Mouse (Mus musculus): Measurements from ENCODE around the gene Cenpx. TPM values are rescaled to one million over a fixed set of nuclear protein-coding genes. Genes with fewer than 3 reads are reported as not detected.
"Not testable (repeated sequence)": the region's sequence is repeated elsewhere in the genome, so short reads cannot be mapped to it uniquely, and the experiment has no call there.

Gene Cenpx
- polyA plus RNA-seq, 1 experiment = 157 TPM

- Histone ChIP-seq H3K4me3 (ENCODE audit: insufficient read depth, low read depth, low read length) (no peak overlapping the region), H3K4me1 (ENCODE audit: control insufficient read depth, insufficient read depth, low read length) (peaks cover 8% of the 10 kb centered on the region; the same call in 1 of the 2 replicates), H3K36me3 (ENCODE audit: control insufficient read depth, insufficient read depth, low read length) (peaks cover 2% of the 10 kb centered on the region; the same call in 1 of the 2 replicates), H3K27me3 (replicated peaks; ENCODE audit: control insufficient read depth, insufficient read depth, low read length) (no peaks in the 10 kb centered on the region), H3K27ac (ENCODE audit: insufficient read depth, low read depth, low read length) (no peak overlapping the region)
- no peak for DNase-seq
- no peak for TF ChIP-seq POLR2A (IDR thresholded peaks at IDR 0.05; ENCODE audit: low read depth, low read length)
- no peak for TF ChIP-seq CTCF (conservative IDR thresholded peaks at IDR 0.05; ENCODE audit: insufficient read depth, insufficient read length, low read depth, low read length)
- WGBS = 95% methylated on average over 10 of the region's 10 CpGs
Measured at GRCm38 (mm10) chr11:120730331-120730870, 16.9 kb upstream of the Cenpx start.

DNA sequence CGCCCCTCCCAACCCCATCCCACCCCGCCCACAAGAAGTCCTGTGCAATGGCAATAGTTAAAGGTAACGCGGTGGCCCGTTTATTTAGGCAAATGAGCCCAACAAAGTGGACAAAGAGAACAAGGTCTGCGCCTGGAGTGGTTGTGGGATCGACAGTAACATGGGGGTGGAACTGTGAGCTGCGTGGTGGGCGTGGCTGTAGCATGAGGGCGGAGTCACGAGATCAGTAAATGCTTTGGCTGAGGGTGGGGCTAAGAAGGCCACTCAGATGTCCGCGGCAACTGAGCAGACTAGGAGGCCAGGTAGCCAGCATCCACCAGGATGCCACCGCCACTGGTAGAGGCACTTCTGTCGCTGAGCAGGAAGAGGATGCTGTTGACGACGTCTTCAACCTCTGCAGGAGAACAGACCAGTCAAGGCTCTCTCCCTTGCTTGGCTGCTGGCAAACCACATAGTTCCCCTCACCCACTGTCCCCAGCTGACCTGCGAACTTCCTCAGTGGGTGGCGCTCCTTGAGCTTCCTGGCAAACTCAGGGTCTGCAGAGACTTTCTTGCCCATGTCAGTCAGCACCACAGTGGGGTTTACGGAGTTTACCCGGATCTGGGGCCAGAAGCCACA is 16.0 kb upstream of the Cenpx start:
- H3K27ac ChIP-seq (ENCODE audit: insufficient read depth, low read depth, low read length); H3K27me3 ChIP-seq (replicated peaks; ENCODE audit: control insufficient read depth, insufficient read depth, low read length); H3K4me1 ChIP-seq (ENCODE audit: control insufficient read depth, insufficient read depth, low read length); H3K36me3 ChIP-seq (ENCODE audit: control insufficient read depth, insufficient read depth, low read length); H3K4me3 ChIP-seq (ENCODE audit: insufficient read depth, low read depth, low read length): not testable (repeated sequence)
- WGBS = 10% methylated on average over 18 of the region's 21 CpGs
- peak; percentile 67 for DNase-seq

GRCm38 (mm10) chr11:120728530-120729240 is 15.1 kb upstream of the Cenpx start:
- WGBS = 86% methylated on average over 11 of the region's 11 CpGs
- H3K4me3 ChIP-seq (ENCODE audit: insufficient read depth, low read depth, low read length) = no peak overlapping the region
- H3K36me3 ChIP-seq (ENCODE audit: control insufficient read depth, insufficient read depth, low read length) = peaks cover 2% of the 10 kb centered on the region; the same call in 1 of the 2 replicates
- DNase-seq = no peak
- H3K4me1 ChIP-seq (ENCODE audit: control insufficient read depth, insufficient read depth, low read length) = peaks cover 8% of the 10 kb centered on the region; the same call in 1 of the 2 replicates
- H3K27ac ChIP-seq (ENCODE audit: insufficient read depth, low read depth, low read length) = no peak overlapping the region
- TF ChIP-seq CTCF (conservative IDR thresholded peaks at IDR 0.05; ENCODE audit: insufficient read depth, insufficient read length, low read depth, low read length) (no peak), POLR2A (IDR thresholded peaks at IDR 0.05; ENCODE audit: low read depth, low read length) (no peak)
- no peaks in the 10 kb centered on the region for H3K27me3 ChIP-seq (replicated peaks; ENCODE audit: control insufficient read depth, insufficient read depth, low read length)

GRCm38 (mm10) chr11:120727564-120727963 is 14.0 kb upstream of the Cenpx start:
- Histone ChIP-seq H3K36me3 (ENCODE audit: control insufficient read depth, insufficient read depth, low read length) (peaks cover 2% of the 10 kb centered on the region; the same call in 1 of the 2 replicates), H3K27me3 (replicated peaks; ENCODE audit: control insufficient read depth, insufficient read depth, low read length) (no peaks in the 10 kb centered on the region), H3K4me1 (ENCODE audit: control insufficient read depth, insufficient read depth, low read length) (peaks cover 5% of the 10 kb centered on the region; the same call in 1 of the 2 replicates), H3K27ac (ENCODE audit: insufficient read depth, low read depth, low read length) (no peak overlapping the region), H3K4me3 (ENCODE audit: insufficient read depth, low read depth, low read length) (no peak overlapping the region)
- DNase-seq = no peak
- TF ChIP-seq CTCF (conservative IDR thresholded peaks at IDR 0.05; ENCODE audit: insufficient read depth, insufficient read length, low read depth, low read length) = no peak
- no peak for TF ChIP-seq POLR2A (IDR thresholded peaks at IDR 0.05; ENCODE audit: low read depth, low read length)
- 46% methylated on average over 12 of the region's 12 CpGs for WGBS

GRCm38 (mm10) chr11:120727169-120727527 is 13.6 kb upstream of the Cenpx start, which contains the start of gene Dcxr:
Dcxr (minus strand) TSS chr11:120727281.
- Histone ChIP-seq H3K4me1 (ENCODE audit: control insufficient read depth, insufficient read depth, low read length) (peaks cover 7% of the 10 kb centered on the region; the same call in 1 of the 2 replicates), H3K27ac (ENCODE audit: insufficient read depth, low read depth, low read length) (peak within 1 kb of the TSS; percentile 88), H3K4me3 (ENCODE audit: insufficient read depth, low read depth, low read length) (peak within 1 kb of the TSS; percentile 71), H3K27me3 (replicated peaks; ENCODE audit: control insufficient read depth, insufficient read depth, low read length) (no peaks in the 10 kb centered on the region), H3K36me3 (ENCODE audit: control insufficient read depth, insufficient read depth, low read length) (peaks cover 2% of the 10 kb centered on the region; the same call in 1 of the 2 replicates)
- under 1% methylated on average over 14 of the region's 14 CpGs for WGBS
- peak; percentile 99 for DNase-seq
- TF ChIP-seq CTCF (conservative IDR thresholded peaks at IDR 0.05; ENCODE audit: insufficient read depth, insufficient read length, low read depth, low read length) (peak; percentile 70), POLR2A (IDR thresholded peaks at IDR 0.05; ENCODE audit: low read depth, low read length) (peak; percentile 88)

DNA sequence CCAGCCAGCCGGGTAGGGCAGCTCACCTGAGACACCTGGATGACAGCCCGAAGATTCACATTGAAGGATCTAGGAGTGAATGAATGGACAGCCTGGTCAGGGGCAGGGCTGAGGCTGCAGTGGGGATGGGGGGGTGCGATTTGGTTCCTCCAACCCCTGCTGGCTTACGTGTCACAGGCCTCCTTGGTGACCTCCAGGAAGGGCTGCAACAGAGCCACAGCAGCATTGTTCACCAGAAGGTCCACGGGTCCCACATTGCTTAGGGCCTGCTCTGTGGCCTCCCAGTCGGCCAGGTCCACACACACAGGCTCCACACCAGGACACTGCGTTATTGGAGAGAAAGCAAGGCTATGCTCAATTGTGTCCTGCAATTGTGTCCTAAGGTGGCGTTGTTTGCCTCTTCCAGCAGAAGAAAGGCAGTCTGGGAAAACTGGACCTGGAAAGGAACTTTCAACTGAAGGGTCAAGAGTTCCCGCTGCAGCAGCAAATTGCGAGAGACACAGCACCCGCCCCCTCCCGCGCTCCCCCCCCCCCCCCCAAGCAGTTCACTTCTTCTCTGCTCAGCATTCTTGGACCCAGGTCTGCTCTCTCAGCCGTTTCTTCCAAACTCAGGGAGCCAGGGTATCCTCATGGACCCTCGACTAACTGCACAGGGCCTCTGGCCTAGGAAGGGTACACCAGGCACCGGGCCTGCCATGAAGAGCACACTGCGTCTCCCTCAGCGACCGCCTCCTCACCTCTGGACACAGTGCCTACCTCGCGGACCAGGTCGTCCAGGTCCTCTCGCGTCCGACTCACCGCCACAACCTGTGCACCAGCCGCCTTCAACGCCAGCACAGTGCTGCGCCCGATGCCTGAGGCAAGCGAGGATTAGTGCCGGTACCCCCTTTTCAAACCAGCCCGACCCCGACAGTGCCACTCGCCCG is 13.0 kb upstream of the Cenpx start:
- Histone ChIP-seq H3K4me3 (ENCODE audit: insufficient read depth, low read depth, low read length) (peak overlapping the region; percentile 71), H3K27ac (ENCODE audit: insufficient read depth, low read depth, low read length) (peak overlapping the region; percentile 88), H3K27me3 (replicated peaks; ENCODE audit: control insufficient read depth, insufficient read depth, low read length) (no peaks in the 10 kb centered on the region), H3K36me3 (ENCODE audit: control insufficient read depth, insufficient read depth, low read length) (peaks cover 2% of the 10 kb centered on the region; the same call in 1 of the 2 replicates), H3K4me1 (ENCODE audit: control insufficient read depth, insufficient read depth, low read length) (peaks cover 11% of the 10 kb centered on the region; the same call in 1 of the 2 replicates)
- peak; percentile 82 for DNase-seq
- 13% methylated on average over 36 of the region's 36 CpGs for WGBS
- TF ChIP-seq CTCF (conservative IDR thresholded peaks at IDR 0.05; ENCODE audit: insufficient read depth, insufficient read length, low read depth, low read length) = 0 out of 2 replicates have a peak, but pooled peaks have one; percentile 23
- TF ChIP-seq POLR2A (IDR thresholded peaks at IDR 0.05; ENCODE audit: low read depth, low read length) = no peak

Measured in kidney, adult 2 months (tissue).